Mouse (Mus musculus) heart, embryonic 11.5 days (tissue): ENCODE measurements around the gene Panx2. TPM values are rescaled to one million over a fixed set of nuclear protein-coding genes. Genes with fewer than 3 reads are reported as not detected.

Experiments used
- ATAC-seq: fragments of 200-750 bp; cut with Nextera tagmentation; replicated peaks from 2 replicates; pipeline ENCODE4 v1.8.0; 2017; ENCODE audit warnings: moderate library complexity; ENCODE audit not compliant: insufficient number of reproducible peaks, low FRiP score, low TSS enrichment
- H3K27ac ChIP-seq: fragments of 300-500 bp; sonication (generic); 2 replicates; pipeline ENCODE4 v1.5.1; 2014; ENCODE audit warnings: mild to moderate bottlenecking, low read depth, low read length
- H3K27me3 ChIP-seq: fragments of 300-500 bp; sonication (generic); 2 replicates; pipeline ENCODE4 v1.6.1; 2014; ENCODE audit warnings: mild to moderate bottlenecking, low read length, mixed read lengths; ENCODE audit not compliant: control insufficient read depth, insufficient read depth
- H3K36me3 ChIP-seq: fragments of 300-500 bp; sonication (generic); 2 replicates; pipeline ENCODE4 v1.6.1; 2014; ENCODE audit warnings: mild to moderate bottlenecking, low read length, moderate library complexity, mixed read lengths; ENCODE audit not compliant: control insufficient read depth, insufficient read depth
- H3K4me1 ChIP-seq: fragments of 300-500 bp; sonication (generic); 2 replicates; pipeline ENCODE4 v1.6.1; 2014; ENCODE audit warnings: low read length; ENCODE audit not compliant: control insufficient read depth, insufficient read depth
- H3K4me2 ChIP-seq: fragments of 300-500 bp; sonication (generic); 2 replicates; pipeline ENCODE4 v1.6.1; 2014; ENCODE audit warnings: mild to moderate bottlenecking, moderate library complexity
- H3K4me3 ChIP-seq: fragments of 300-500 bp; sonication (generic); 2 replicates; pipeline ENCODE4 v1.5.1; 2014; ENCODE audit warnings: low read depth, low read length
- H3K9ac ChIP-seq: fragments of 300-500 bp; sonication (generic); 2 replicates; pipeline ENCODE4 v1.6.1; 2014; ENCODE audit warnings: mild to moderate bottlenecking, low read depth, low read length, moderate library complexity
- H3K9me3 ChIP-seq: fragments of 300-500 bp; sonication (generic); replicated peaks from 2 replicates; pipeline ENCODE4 v1.6.1; 2016; ENCODE audit warnings: low read length; ENCODE audit not compliant: control insufficient read depth
- WGBS: fragments of 180-500 bp; shearing (Covaris S2); extraction: QIAGEN DNeasy Blood & Tissue Kit; methylation state at CpG from one replicate; pipeline ENCODE4 v1.1.7; 2014; ENCODE audit not compliant: insufficient replicate concordance; 5-methylcytosine and 5-hydroxymethylcytosine counted together
- polyA plus RNA-seq: library from polyadenylated mRNA; unstranded; fragments of >200 nt; fragmentation: Nextera tagmentation; extraction: Ambion mirVana; gene quantifications from 2 replicates; pipeline ENCODE4 v1.2.1, GENCODE M21; 2014

Gene Panx2
- polyA plus RNA-seq, 1 experiment from 2014 or later: 1.5 TPM

GRCm38 (mm10) chr15:89122649-89123366 lies 63.3 kb downstream of the Panx2 start, which contains the start of gene Tubgcp6:
Gene Tubgcp6, minus strand, starts transcription at chr15:89123112.
- Histone ChIP-seq H3K27ac (peak within 1 kb of the TSS; percentile 73), H3K4me3 (peak within 1 kb of the TSS; percentile 95), H3K9me3 (no peaks in the 10 kb centered on the region), H3K36me3 (0 out of 2 replicates have a peak, but pooled peaks cover 2% of the 10 kb centered on the region), H3K4me1 (peaks cover 28% of the 10 kb centered on the region), H3K27me3 (no peaks in the 10 kb centered on the region), H3K4me2 (peak within 1 kb of the TSS; percentile 71), H3K9ac (peak within 1 kb of the TSS; percentile 90)
- ATAC-seq: peak; percentile 78
- WGBS: under 1% methylated on average over 47 of the region's 47 CpGs

Other genes with a start within 250 kb of the Panx2 start
- 11.6 and 12.5 TPM in 2 replicates for gene Alg12, start 240.4 kb upstream of the Panx2 start, polyA plus RNA-seq
- 71.7 and 83.6 TPM in 2 replicates for gene Creld2, start 240.1 kb upstream of the Panx2 start, polyA plus RNA-seq
- 43.7 and 50.1 TPM in 2 replicates for gene Pim3, start 197.5 kb upstream of the Panx2 start, polyA plus RNA-seq
- gene Ttll8, start 105.3 kb upstream of the Panx2 start, polyA plus RNA-seq: not detected in 2 replicates
- not detected in 2 replicates for gene Mlc1, start 80.7 kb upstream of the Panx2 start, polyA plus RNA-seq
- 57.6 and 78.6 TPM in 2 replicates for gene Mov10l1, start 76.8 kb upstream of the Panx2 start, polyA plus RNA-seq
- 51.7 and 52.6 TPM in 2 replicates for gene Trabd, start 15.4 kb downstream of the Panx2 start, polyA plus RNA-seq
- gene Selenoo, start 29.4 kb downstream of the Panx2 start, polyA plus RNA-seq: 9.5 and 9.9 TPM in 2 replicates
- gene Tubgcp6, start 63.4 kb downstream of the Panx2 start, polyA plus RNA-seq: 13.1 and 14.1 TPM in 2 replicates
- gene Hdac10, start 69.0 kb downstream of the Panx2 start, polyA plus RNA-seq: 10.5 and 11.4 TPM in 2 replicates
- gene Mapk12, start 81.0 kb downstream of the Panx2 start, polyA plus RNA-seq: 20.7 and 24.6 TPM in 2 replicates
- 3.2 and 4.2 TPM in 2 replicates for gene Mapk11, start 89.9 kb downstream of the Panx2 start, polyA plus RNA-seq
- 84.6 and 95.1 TPM in 2 replicates for gene Plxnb2, start 121.1 kb downstream of the Panx2 start, polyA plus RNA-seq
- 18.0 and 18.5 TPM in 2 replicates for gene Dennd6b, start 136.8 kb downstream of the Panx2 start, polyA plus RNA-seq
- 20.5 and 23.5 TPM in 2 replicates for gene Ppp6r2, start 151.8 kb downstream of the Panx2 start, polyA plus RNA-seq